Mouse (Mus musculus) forebrain, embryonic 11.5 days (tissue): ENCODE results near the gene Trib3. TPM values are rescaled to one million over a fixed set of nuclear protein-coding genes. Genes with fewer than 3 reads are reported as not detected.

Source experiments
- ATAC-seq: fragments of 200-750 bp; cut with Nextera tagmentation; replicated peaks from 2 replicates; pipeline ENCODE4 v1.8.0; 2017; ENCODE audit warnings: moderate TSS enrichment; ENCODE audit not compliant: low FRiP score
- DNase-seq: peaks from one replicate; pipeline ENCODE4 v3.0.0-alpha.2; 2017; ENCODE audit warnings: low spot score
- H3K27ac ChIP-seq: fragments of 300-500 bp; sonication (generic); 2 replicates; pipeline ENCODE4 v1.5.1; 2014; ENCODE audit warnings: low read depth, low read length
- H3K27me3 ChIP-seq: fragments of 300-500 bp; sonication (generic); 2 replicates; pipeline ENCODE4 v1.6.1; 2014; ENCODE audit warnings: mild to moderate bottlenecking, low read length, mixed read lengths; ENCODE audit not compliant: control insufficient read depth, insufficient read depth
- H3K36me3 ChIP-seq: fragments of 300-500 bp; sonication (generic); 2 replicates; pipeline ENCODE4 v1.6.1; 2014; ENCODE audit warnings: mild to moderate bottlenecking, low read length, moderate library complexity, mixed read lengths; ENCODE audit not compliant: control insufficient read depth, insufficient read depth
- H3K4me1 ChIP-seq: fragments of 300-500 bp; sonication (generic); replicated peaks from 2 replicates; pipeline ENCODE4 v1.6.1; 2014; ENCODE audit warnings: low read length, mixed read lengths; ENCODE audit not compliant: control insufficient read depth, insufficient read depth
- H3K4me2 ChIP-seq: fragments of 300-500 bp; sonication (generic); 2 replicates; pipeline ENCODE4 v1.6.1; 2014; ENCODE audit warnings: low read depth, mild to moderate bottlenecking, low read length, moderate library complexity, mixed read lengths; ENCODE audit not compliant: severe bottlenecking
- H3K4me3 ChIP-seq: fragments of 300-500 bp; sonication (generic); 2 replicates; pipeline ENCODE4 v1.5.1; 2014; ENCODE audit warnings: low read depth, low read length
- H3K9ac ChIP-seq: fragments of 300-500 bp; sonication (generic); 2 replicates; pipeline ENCODE4 v1.6.1; 2014; ENCODE audit warnings: low read length
- H3K9me3 ChIP-seq: fragments of 300-500 bp; sonication (generic); 2 replicates; pipeline ENCODE4 v1.6.1; 2016; ENCODE audit warnings: low read length, mixed read lengths; ENCODE audit not compliant: control insufficient read depth
- WGBS: fragments of 180-500 bp; shearing (Covaris S2); extraction: QIAGEN DNeasy Blood & Tissue Kit; methylation state at CpG from one replicate; pipeline ENCODE4 v1.1.7; 2014; 5-methylcytosine and 5-hydroxymethylcytosine counted together
- polyA plus RNA-seq: library from polyadenylated mRNA; unstranded; fragments of >200 nt; fragmentation: Nextera tagmentation; extraction: Ambion mirVana; gene quantifications from 2 replicates; pipeline ENCODE4 v1.2.1, GENCODE M21; 2014

Gene Trib3
- polyA plus RNA-seq, 1 experiment from 2014 or later = 2.1 TPM

DNA sequence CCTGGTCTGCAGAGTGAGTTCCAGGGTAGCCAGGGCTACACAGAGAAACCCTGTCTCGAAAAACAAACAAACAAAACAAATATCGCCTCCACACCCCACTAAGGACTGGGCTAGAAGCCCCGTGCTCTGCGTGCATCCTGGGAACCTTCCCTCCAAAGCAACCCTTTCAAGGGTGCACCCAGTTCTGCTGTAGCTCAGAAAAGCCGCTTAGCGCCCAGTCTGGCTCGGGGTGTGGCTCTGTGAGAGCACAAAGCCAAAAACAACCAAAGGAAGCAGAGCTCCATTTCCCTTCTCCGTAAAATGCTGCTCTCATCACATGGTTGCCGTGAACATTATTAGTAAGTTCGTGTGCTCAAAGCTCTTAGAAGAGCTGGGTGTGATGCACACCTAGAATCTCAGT, 529 bp upstream of the Trib3 start:
- Histone ChIP-seq H3K4me3 (peak overlapping the region; percentile 50), H3K36me3 (no peaks in the 10 kb centered on the region), H3K4me2 (peak overlapping the region; percentile 95), H3K27me3 (no peaks in the 10 kb centered on the region; the same call in none of the 2 replicates), H3K9ac (peak overlapping the region; percentile 61), H3K4me1 (0 out of 2 replicates have a peak, but pooled peaks cover 6% of the 10 kb centered on the region), H3K27ac (no peak overlapping the region), H3K9me3 (no peaks in the 10 kb centered on the region)
- ATAC-seq (no peak), DNase-seq (peak; percentile 55)
- 11% methylated on average over 10 of the region's 10 CpGs for WGBS

DNA sequence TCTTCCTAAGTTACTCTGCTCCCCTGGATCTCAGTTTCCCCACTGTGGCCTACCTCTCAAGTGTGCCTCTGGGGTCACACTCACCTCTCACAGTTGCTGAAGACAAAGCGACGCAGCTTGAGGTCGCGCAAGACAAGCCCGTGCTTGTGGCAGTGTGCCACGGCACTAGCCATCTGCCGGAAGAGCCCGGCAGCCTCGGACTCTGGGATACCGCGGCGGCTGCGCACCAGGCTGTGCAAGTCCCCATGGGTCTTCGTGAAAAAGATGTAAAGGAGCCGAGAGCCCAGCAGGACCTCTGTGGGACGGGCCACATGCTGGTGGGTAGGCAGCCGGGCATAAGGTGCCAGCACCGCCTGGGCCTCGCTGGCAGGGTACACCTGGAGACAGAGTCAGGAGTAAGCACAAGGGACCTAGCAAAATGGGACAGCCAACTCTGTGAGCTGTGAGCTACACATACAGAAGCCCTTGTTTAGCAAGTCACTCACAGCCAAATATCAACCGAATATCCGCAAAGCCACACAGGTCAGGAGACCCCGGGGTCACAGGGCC, 4.1 kb downstream of the Trib3 start:
- Histone ChIP-seq H3K4me1 (0 out of 2 replicates have a peak, but pooled peaks cover 6% of the 10 kb centered on the region), H3K4me3 (no peak overlapping the region), H3K9ac (no peak overlapping the region), H3K36me3 (no peaks in the 10 kb centered on the region), H3K27ac (no peak overlapping the region), H3K4me2 (no peak overlapping the region), H3K9me3 (no peaks in the 10 kb centered on the region), H3K27me3 (no peaks in the 10 kb centered on the region; the same call in none of the 2 replicates)
- no peak for DNase-seq
- WGBS = 86% methylated on average over 22 of the region's 22 CpGs
- no peak for ATAC-seq

DNA sequence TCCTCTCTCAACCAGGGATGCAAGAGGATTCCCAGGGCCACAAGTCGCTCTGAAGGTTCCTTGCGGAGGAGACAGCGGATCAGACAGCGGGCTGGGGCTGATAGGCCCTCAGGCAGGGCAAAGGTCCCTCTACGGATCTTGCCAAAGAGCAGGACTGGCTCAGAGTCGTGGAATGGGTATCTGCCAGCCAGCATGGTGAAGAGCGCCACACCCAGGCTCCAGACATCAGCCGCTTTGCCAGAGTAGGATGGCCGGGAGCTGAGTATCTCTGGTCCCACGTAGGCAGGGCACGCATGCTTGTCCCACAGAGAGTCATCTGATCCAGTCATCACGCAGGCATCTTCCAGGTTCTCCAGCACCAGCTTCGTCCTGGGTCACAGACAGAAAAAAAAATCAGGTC, 5.5 kb downstream of the Trib3 start:
- ATAC-seq (no peak), DNase-seq (no peak)
- Histone ChIP-seq H3K27ac (no peak overlapping the region), H3K4me1 (no peaks in the 10 kb centered on the region), H3K4me2 (no peak overlapping the region), H3K9me3 (no peaks in the 10 kb centered on the region), H3K4me3 (no peak overlapping the region), H3K36me3 (no peaks in the 10 kb centered on the region), H3K27me3 (no peaks in the 10 kb centered on the region), H3K9ac (no peak overlapping the region; the same call in 1 of the 2 replicates)
- WGBS = 86% methylated on average over 13 of the region's 13 CpGs

DNA sequence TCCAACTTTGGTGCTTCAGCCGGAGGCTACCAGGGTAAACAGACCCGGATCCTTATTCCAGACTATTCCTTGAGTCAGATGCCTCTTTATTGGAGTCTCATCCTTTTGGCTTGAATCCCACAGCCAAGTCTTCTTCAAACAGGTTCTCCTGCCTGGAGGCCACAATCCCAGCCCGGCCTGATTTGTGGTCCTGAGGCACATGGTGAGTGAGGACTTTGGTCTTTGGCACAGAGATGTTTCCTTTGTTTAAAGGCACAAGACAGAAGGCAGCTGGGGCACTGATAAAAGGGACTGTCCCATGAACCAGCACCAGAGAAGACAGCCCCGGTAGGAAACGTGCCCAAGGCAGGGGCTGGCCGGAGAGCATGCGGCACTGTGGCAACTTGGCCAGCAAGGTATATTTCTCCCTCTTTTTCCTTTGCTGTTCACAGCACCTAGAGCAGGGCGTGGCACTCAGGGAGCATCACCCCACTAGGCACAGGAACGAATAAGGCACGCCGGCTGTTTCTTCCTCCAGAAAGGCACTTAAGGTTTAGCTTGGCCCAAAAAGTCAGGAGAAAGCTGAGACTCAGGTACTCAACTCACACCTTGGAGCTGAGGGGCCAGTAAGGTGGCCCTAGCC, 6.1 kb downstream of the Trib3 start:
- H3K4me2 ChIP-seq = no peak overlapping the region
- H3K9ac ChIP-seq = no peak overlapping the region
- no peaks in the 10 kb centered on the region for H3K4me1 ChIP-seq
- WGBS = 90% methylated on average over 11 of the region's 11 CpGs
- ATAC-seq (no peak), DNase-seq (no peak)
- H3K36me3 ChIP-seq = no peaks in the 10 kb centered on the region
- H3K9me3 ChIP-seq = no peaks in the 10 kb centered on the region
- H3K27me3 ChIP-seq = no peaks in the 10 kb centered on the region
- H3K27ac ChIP-seq = no peak overlapping the region
- H3K4me3 ChIP-seq = no peak overlapping the region

DNA sequence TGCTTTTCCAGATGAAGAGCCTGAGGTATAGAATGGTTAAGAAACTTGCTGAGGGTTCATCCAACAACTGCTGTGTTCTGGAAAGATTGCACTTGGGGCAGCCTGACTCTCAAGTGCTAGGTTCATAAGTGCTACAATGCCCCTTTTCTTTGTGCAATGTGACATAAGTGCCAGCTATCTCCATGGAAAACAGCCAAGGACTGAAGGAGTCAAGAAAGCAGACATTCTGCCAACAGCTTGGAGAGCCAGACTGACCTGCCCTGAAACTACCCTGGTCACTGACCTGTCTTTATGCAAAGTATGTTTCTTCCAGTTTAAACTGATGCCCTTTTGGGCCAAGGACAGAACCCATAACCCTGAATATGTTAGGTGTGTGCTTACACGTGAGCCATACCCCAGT, 7.0 kb downstream of the Trib3 start:
- no peak for DNase-seq
- H3K36me3 ChIP-seq = no peaks in the 10 kb centered on the region
- 81% methylated on average over 1 of the region's 1 CpGs for WGBS
- no peaks in the 10 kb centered on the region for H3K27me3 ChIP-seq
- no peak overlapping the region for H3K4me2 ChIP-seq
- no peak overlapping the region for H3K27ac ChIP-seq
- no peaks in the 10 kb centered on the region for H3K4me1 ChIP-seq
- no peak for ATAC-seq
- no peak overlapping the region for H3K4me3 ChIP-seq
- no peaks in the 10 kb centered on the region for H3K9me3 ChIP-seq
- H3K9ac ChIP-seq = no peak overlapping the region

DNA sequence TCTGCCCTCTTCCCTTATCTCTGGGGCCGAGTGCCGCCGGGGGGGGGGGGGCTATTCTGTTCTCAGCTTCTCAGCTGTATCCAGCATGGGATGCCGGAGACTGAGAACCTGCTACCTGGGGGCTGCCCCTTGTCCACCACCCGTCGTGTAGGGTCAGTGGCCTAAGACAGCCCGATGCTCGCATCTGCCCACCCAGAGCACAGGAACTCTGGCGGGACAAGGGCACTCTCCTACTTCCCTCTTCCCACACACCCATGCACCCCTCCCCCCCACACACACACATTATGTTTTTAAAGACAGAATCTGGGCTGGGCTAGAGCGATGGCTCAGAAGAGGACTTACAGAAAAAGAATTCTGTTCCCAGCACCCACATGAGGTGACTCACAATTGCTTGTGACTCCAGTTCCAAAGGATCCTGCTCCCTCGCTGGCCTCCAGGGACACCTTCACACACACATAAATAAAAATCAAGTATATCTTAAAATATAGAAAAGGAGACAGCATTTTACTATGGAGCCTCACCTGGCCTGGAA, 8.5 kb downstream of the Trib3 start:
- H3K4me1 ChIP-seq = no peaks in the 10 kb centered on the region; the same call in 1 of the 2 replicates
- no peak overlapping the region; the same call in 1 of the 2 replicates for H3K9ac ChIP-seq
- no peak for DNase-seq
- H3K4me2 ChIP-seq = no peak overlapping the region
- no peaks in the 10 kb centered on the region for H3K36me3 ChIP-seq
- H3K4me3 ChIP-seq = no peak overlapping the region
- ATAC-seq = no peak
- H3K27ac ChIP-seq = no peak overlapping the region
- WGBS = 59% methylated on average over 10 of the region's 11 CpGs
- no peaks in the 10 kb centered on the region for H3K9me3 ChIP-seq
- no peaks in the 10 kb centered on the region for H3K27me3 ChIP-seq

DNA sequence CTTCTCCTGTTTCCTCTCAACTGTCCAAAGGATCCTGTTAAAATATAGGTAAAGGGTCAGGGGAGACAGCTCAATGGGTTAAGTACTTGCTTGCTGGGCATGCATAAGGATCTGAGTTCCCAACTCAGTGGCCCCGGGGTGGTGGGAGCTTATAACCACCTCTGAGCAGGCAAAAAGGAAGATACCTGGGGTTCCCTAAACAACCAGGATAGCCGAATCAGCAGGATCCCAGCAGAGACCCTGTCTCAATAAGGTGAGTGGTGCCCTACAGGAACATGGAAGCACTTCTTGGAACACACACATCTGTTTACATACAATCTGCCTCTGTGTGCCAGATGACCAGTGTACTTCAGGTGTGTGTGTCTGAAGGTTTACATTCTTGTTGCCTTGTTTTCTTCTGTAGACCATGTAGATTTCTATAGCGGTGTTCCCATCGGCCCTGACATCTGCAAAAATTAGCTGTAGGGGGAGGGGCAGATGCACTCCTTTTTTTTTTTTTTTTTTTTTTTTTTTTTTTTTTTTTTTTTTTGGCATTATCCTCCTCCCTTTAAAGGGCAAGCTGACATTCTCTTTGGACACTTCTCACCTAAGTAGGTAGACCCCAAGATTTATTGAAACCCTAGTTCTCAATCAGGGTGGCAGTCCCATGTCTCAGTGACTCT, 10.4 kb downstream of the Trib3 start:
- H3K9ac ChIP-seq = no peak overlapping the region
- no peak overlapping the region for H3K4me2 ChIP-seq
- no peaks in the 10 kb centered on the region; the same call in 1 of the 2 replicates for H3K4me1 ChIP-seq
- DNase-seq (no peak), ATAC-seq (no peak)
- no peaks in the 10 kb centered on the region for H3K36me3 ChIP-seq
- no peaks in the 10 kb centered on the region for H3K27me3 ChIP-seq
- 82% methylated on average over 4 of the region's 4 CpGs for WGBS
- H3K27ac ChIP-seq = no peak overlapping the region
- H3K4me3 ChIP-seq = no peak overlapping the region
- H3K9me3 ChIP-seq = no peaks in the 10 kb centered on the region

DNA sequence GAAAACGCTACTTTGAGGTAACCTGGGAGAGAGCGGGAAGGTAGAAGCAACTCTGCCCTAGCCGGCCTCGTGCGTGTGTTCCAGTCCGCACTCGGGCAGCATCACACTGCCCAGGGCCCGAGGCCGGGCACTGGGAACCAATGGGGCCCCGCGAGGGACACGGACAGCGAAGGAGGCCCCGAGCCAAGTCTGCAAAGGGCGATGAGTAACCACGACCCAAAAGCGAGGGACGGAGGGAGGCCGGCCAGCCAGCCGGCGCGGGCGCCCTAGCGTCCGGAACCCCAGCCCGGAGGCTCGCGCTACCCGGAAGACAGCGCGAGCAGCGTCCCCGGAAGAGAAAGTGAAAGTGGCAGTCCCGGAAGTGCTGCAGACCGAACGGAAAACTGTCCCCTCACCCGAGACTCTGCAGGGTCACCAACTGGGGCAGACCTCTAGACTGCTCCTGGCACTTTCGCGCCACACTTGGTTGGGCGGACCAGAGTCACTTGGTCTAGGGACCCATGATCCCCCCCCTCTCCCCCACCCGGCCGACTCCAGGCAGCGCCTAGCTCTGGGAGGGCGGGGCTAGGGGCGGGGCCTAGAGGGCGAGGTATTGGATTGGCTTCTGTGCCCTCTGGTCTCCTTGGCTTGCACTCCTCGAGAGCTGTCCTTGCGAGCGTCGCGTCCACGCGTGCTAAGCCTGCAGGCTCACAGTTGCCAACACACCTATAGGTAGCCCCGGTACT, 11.6 kb downstream of the Trib3 start, which contains the start of gene Rbck1:
TSS of gene Rbck1 (minus strand) at position 553 of the 725 bp plus-strand sequence.
- WGBS = under 1% methylated on average over 54 of the region's 54 CpGs
- peak; percentile 96 for ATAC-seq
- H3K4me1 ChIP-seq = no peaks in the 10 kb centered on the region; the same call in 1 of the 2 replicates
- H3K27ac ChIP-seq = peak within 1 kb of the TSS; percentile 66
- H3K4me3 ChIP-seq = peak within 1 kb of the TSS; percentile 85
- peak; percentile 92 for DNase-seq
- peak within 1 kb of the TSS; percentile 73 for H3K4me2 ChIP-seq
- no peaks in the 10 kb centered on the region; the same call in 1 of the 2 replicates for H3K36me3 ChIP-seq
- H3K9ac ChIP-seq = peak within 1 kb of the TSS; percentile 92
- no peaks in the 10 kb centered on the region for H3K9me3 ChIP-seq
- H3K27me3 ChIP-seq = no peaks in the 10 kb centered on the region
